Mouse (Mus musculus) gastrocnemius, adult 2 months (tissue): ENCODE measurements around the gene Sirt6. TPM values are rescaled to one million over a fixed set of nuclear protein-coding genes. Genes with fewer than 3 reads are reported as not detected.

Experiments
- DNase-seq: peaks from one replicate; pipeline ENCODE4 v3.0.0; 2022
- H3K27ac ChIP-seq: fragments of 200-600 bp; 2 replicates; pipeline ENCODE4 v1.8.1; 2022; ENCODE audit warnings: mild to moderate bottlenecking
- H3K4me3 ChIP-seq: fragments of 200-600 bp; 2 replicates; pipeline ENCODE4 v1.8.1; 2022; ENCODE audit warnings: mild to moderate bottlenecking, moderate library complexity
- CTCF ChIP-seq: fragments of 200-600 bp; IDR thresholded peaks from 2 replicates; pipeline ENCODE4 v1.8.1; 2022; ENCODE audit warnings: antibody characterized with exemption, mild to moderate bottlenecking, moderate library complexity
- intact Hi-C: fragments of 180-260 bp; cut with DNase I; formaldehyde crosslinking; loops from one replicate; pipeline ENCODE4 v1.15.1; 2025
- total RNA-seq, 2 experiments: library from RNA; stranded (reverse); gene quantifications; 2 replicates each; pipeline ENCODE4 v1.2.3; 2021

The Sirt6 gene
- total RNA-seq, 2 experiments from 2014 or later: 4.7 to 5.6 TPM

GRCm38 (mm10) chr10:81615486-81615885 lies 12.1 kb downstream of the Sirt6 start:
- intact Hi-C loops: no loop called here
- Histone ChIP-seq H3K27ac (no peak overlapping the region), H3K4me3 (no peak overlapping the region)
- no peak for TF ChIP-seq CTCF
- DNase-seq: no peak

GRCm38 (mm10) chr10:81612779-81613178 lies 14.8 kb downstream of the Sirt6 start:
- H3K4me3 ChIP-seq: no peak overlapping the region
- TF ChIP-seq CTCF: no peak
- DNase-seq: no peak
- intact Hi-C loops: no loop called here
- no peak overlapping the region for H3K27ac ChIP-seq

- intact Hi-C loops: loop anchor here (5.0 kb wide), 1 partner anchor 564 kb away; no protein-coding TSS in a partner anchor
- TF ChIP-seq CTCF: peak; percentile 37
- Histone ChIP-seq H3K4me3 (no peak overlapping the region), H3K27ac (no peak overlapping the region)
- DNase-seq: no peak
These were observed 19.3 kb downstream of the Sirt6 start for GRCm38 (mm10) chr10:81608308-81608707.

GRCm38 (mm10) chr10:81605974-81606751 lies 21.4 kb downstream of the Sirt6 start, which contains the start of gene BC025920:
Gene BC025920 (plus strand): TSS chr10:81606270.
- peak; percentile 97 for DNase-seq
- no peak for TF ChIP-seq CTCF
- H3K4me3 ChIP-seq: peak within 1 kb of the TSS; percentile 92
- intact Hi-C loops: loop anchor here (1.0 to 5.0 kb wide), 4 partner anchors 21 to 566 kb away; partner anchors contain the start of gene Sirt6
- peak within 1 kb of the TSS; percentile 98 for H3K27ac ChIP-seq

- TF ChIP-seq CTCF: no peak
- H3K27ac ChIP-seq: peak overlapping the region; percentile 92
- H3K4me3 ChIP-seq: peak overlapping the region; percentile 92
- DNase-seq: no peak
- intact Hi-C loops: loop anchor here (1.0 to 5.0 kb wide), 3 partner anchors 41 to 567 kb away; no protein-coding TSS in a partner anchor
These were observed 22.0 kb downstream of the Sirt6 start for GRCm38 (mm10) chr10:81605666-81605973.

GRCm38 (mm10) chr10:81604968-81605665 lies 22.5 kb downstream of the Sirt6 start:
- DNase-seq: peak; percentile 89
- TF ChIP-seq CTCF: peak; percentile 74
- intact Hi-C loops: loop anchor here (1.0 to 5.0 kb wide), 3 partner anchors 40 to 567 kb away; no protein-coding TSS in a partner anchor
- peak overlapping the region; percentile 92 for H3K4me3 ChIP-seq
- H3K27ac ChIP-seq: peak overlapping the region; percentile 92

- H3K27ac ChIP-seq: peak overlapping the region; percentile 92
- TF ChIP-seq CTCF: no peak
- peak overlapping the region; percentile 92 for H3K4me3 ChIP-seq
- no peak for DNase-seq
- intact Hi-C loops: loop anchor here (2.0 kb wide), 1 partner anchor 39 kb away; no protein-coding TSS in a partner anchor
These were observed 23.3 kb downstream of the Sirt6 start for GRCm38 (mm10) chr10:81604019-81604967.

GRCm38 (mm10) chr10:81602741-81603151 lies 24.9 kb downstream of the Sirt6 start:
- peak overlapping the region; percentile 28; the same call in 1 of the 2 replicates for H3K27ac ChIP-seq
- H3K4me3 ChIP-seq: no peak overlapping the region
- intact Hi-C loops: no loop called here
- TF ChIP-seq CTCF: peak; percentile 63
- DNase-seq: no peak

GRCm38 (mm10) chr10:81601396-81601905 lies 26.1 kb downstream of the Sirt6 start:
- Histone ChIP-seq H3K4me3 (peak overlapping the region; percentile 69), H3K27ac (peak overlapping the region; percentile 74)
- intact Hi-C loops: no loop called here
- DNase-seq: no peak
- TF ChIP-seq CTCF: no peak

GRCm38 (mm10) chr10:81600738-81601203 lies 26.8 kb downstream of the Sirt6 start, which contains the start of gene Tle6:
Gene Tle6 (minus strand): TSS chr10:81601073.
- no peak for TF ChIP-seq CTCF
- intact Hi-C loops: no loop called here

GRCm38 (mm10) chr10:81600096-81600495 lies 27.5 kb downstream of the Sirt6 start:
- Histone ChIP-seq H3K4me3 (no peak overlapping the region), H3K27ac (peak overlapping the region; percentile 74)
- no peak for TF ChIP-seq CTCF
- DNase-seq: no peak
- intact Hi-C loops: no loop called here

More at GRCm38 (mm10) chr10:81600738-81601203, 26.8 kb downstream of the Sirt6 start, which contains the start of gene Tle6:
- Histone ChIP-seq H3K4me3 (peak within 1 kb of the TSS; percentile 69), H3K27ac (peak within 1 kb of the TSS; percentile 74)
- peak; percentile 97 for DNase-seq

- no peak for TF ChIP-seq CTCF
- intact Hi-C loops: loop anchor here (2.0 kb wide), 1 partner anchor 25 kb away; the partner anchor contains the start of gene Tle2
These were observed 28.0 kb downstream of the Sirt6 start for GRCm38 (mm10) chr10:81599630-81600029.

More at GRCm38 (mm10) chr10:81599630-81600029, 28.0 kb downstream of the Sirt6 start:
- H3K4me3 ChIP-seq: no peak overlapping the region
- H3K27ac ChIP-seq: no peak overlapping the region
- DNase-seq: no peak
